Mouse (Mus musculus): ENCODE results near the gene Tmem260.

The Tmem260 gene

DNA sequence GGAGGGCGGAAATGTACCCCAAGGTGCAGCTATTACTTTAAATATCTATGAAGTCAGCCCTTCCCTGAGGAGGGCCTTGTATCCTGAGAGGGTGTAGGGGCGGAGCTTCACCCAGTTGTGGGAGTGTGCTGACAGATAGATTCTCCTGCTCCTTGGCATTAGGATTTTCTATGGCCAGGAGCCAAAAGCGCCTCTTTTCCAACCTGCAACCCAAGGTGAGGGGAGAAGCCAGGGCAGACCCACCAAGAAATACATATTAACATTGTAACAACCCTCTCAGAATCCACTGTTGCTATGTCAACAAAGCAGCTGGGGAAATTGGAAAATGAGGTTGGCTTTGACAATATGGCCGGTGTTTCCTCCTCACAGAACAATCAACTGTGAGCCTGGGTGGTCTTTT is 107.3 kb downstream of the Tmem260 start:
- no peak for DNase-seq (ENCODE audit: low read depth, low spot score)

DNA sequence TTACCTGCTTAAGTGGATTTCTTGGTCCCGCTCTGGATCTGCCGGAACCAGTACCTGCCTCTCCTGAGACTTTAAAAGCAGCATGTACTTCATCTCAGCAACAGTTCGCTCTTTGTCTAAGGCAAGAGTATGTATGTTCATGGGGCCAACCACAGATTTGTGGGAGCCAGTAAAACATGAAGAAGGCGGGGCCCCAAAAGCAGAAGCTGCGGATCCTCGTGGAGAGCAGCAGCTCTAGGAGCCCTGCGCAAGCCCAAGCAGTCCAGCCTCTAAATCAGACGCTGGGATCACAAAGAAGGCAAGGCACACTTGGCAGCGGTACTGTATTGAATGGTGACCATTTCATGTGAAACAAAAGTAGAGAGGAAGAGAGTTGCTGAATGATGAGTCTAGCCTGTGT is 107.8 kb downstream of the Tmem260 start:
- DNase-seq (ENCODE audit: low read depth, low spot score) = no peak

DNA sequence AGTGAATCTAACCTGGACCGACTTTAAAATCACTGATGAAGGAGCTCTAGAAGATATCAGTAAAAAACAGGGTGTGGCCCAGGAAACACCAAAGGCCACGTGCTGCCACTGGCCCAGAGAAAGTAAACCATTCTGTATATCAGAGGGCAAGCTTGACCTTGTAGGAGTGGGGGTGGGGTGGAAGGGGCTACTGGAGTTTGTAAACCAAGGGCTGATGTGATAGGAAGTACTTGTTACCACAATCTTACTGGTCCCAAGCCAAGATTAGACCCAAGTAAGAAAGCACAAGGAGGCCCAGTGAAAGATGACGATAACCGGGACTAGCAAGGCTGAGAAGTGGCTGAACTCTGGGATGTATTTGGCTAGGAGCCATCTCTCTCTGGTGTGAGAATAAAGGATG is 113.1 kb downstream of the Tmem260 start:
- no peak for DNase-seq (ENCODE audit: low read depth, low spot score)

DNA sequence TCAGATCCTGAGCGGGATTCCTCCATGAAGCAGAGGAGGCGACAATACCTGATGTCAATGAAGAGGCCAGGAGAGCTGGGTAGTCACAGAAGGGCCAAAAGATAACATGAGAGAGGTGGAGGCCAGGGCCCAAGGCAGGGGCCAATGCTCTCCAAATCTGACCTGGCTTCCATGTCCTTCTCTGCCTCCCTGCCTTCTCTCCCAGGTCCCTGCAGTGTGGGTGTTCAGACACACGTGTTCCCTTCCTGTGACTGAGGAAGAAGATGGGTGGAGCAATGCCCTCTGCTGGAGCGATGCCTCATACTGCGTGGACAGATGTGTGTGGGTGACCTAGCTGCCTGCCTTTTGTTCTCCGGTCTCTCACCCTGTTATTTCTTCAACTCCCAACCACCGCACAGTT is 113.8 kb downstream of the Tmem260 start:
- DNase-seq (ENCODE audit: low read depth, low spot score) = no peak

DNA sequence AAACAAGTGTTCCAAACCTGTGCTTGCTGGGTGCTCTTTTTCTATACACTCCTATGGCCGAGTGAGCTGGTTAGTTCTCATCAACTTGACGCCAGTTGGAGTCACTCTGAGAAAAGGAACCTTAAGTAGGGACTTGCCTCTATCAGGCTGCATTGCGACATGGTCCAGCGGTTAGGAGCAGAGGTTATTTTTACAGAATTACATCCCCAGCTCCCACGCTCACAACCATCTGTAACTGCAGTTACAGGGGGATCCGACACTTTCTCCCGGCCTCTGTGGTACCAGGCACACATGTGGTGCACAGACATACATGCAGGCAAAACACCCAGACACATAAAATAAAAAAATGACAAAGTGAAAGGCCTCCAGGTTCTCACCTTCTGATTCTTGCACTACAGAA is 120.7 kb downstream of the Tmem260 start:
- DNase-seq (ENCODE audit: low read depth, low spot score) = no peak

Data from embryo, embryonic 11.5 days (tissue).